Mouse (Mus musculus): Measurements from ENCODE around the gene Cntn3.

DNA sequence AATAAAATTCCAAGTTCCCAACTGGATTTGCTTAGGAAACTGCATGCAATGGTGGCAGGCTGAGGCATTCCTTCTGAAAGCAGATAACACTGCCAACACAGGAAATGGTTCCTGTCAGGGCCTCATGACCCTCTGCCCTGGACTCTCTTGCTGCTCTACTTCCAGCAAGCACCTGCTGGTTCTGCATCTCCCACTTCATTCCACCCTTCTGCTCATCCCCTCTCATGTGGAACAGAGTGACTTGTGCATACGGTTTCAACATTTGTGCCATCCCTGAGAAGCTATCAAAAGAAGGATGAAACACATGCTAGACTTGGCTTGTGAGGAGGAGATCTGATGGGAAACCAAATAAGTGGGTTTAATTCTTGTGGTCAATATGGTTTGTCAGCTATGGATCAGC is 145.4 kb downstream of the Cntn3 start:
- TF ChIP-seq MYOD1 (IDR thresholded peaks at IDR 0.05; ENCODE audit: control insufficient read depth, insufficient read length, low read depth) (no peak), CTCF (IDR thresholded peaks at IDR 0.05; ENCODE audit: control insufficient read depth, insufficient read depth, insufficient read length) (no peak), CEBPB (IDR thresholded peaks at IDR 0.05; ENCODE audit: low read depth) (no peak), MYOG (IDR thresholded peaks at IDR 0.05; ENCODE audit: control insufficient read depth, extremely low read depth, insufficient read length) (no peak), MAX (IDR thresholded peaks at IDR 0.05) (no peak), FOSL1 (IDR thresholded peaks at IDR 0.05; ENCODE audit: insufficient read depth, low read length, poor library complexity, severe bottlenecking) (no peak), USF1 (IDR thresholded peaks at IDR 0.05; ENCODE audit: low read depth) (no peak)

Measured in C2C12 (cell line).